Mouse (Mus musculus): ENCODE data around the gene Abtb1.

- TF ChIP-seq EP300 (IDR thresholded peaks at IDR 0.05; ENCODE audit: low read depth) (no peak), CTCF (IDR thresholded peaks at IDR 0.05; ENCODE audit: low read depth) (no peak)
Observed at GRCm38 (mm10) chr6:88800735-88801134, 41.0 kb downstream of the Abtb1 start.
